Mouse (Mus musculus): ENCODE data around the gene Pax5. TPM values are rescaled to one million over a fixed set of nuclear protein-coding genes. Genes with fewer than 3 reads are reported as not detected.

Pax5 gene
- total RNA-seq, 2 experiments from 2014 or later = 1.0 to 1.8 TPM

- no peak for DNase-seq
- intact Hi-C loops (cut with DNase I) = no loop called here
Measured at GRCm38 (mm10) chr4:44502196-44502867, 208.0 kb downstream of the Pax5 start.

GRCm38 (mm10) chr4:44498156-44498555 lies 212.1 kb downstream of the Pax5 start:
- no peak for DNase-seq
- intact Hi-C loops (cut with DNase I) = no loop called here

GRCm38 (mm10) chr4:44495836-44496235 lies 214.5 kb downstream of the Pax5 start:
- no peak for DNase-seq
- intact Hi-C loops (cut with DNase I) = no loop called here

GRCm38 (mm10) chr4:44493756-44494155 lies 216.5 kb downstream of the Pax5 start:
- intact Hi-C loops (cut with DNase I) = no loop called here
- no peak for DNase-seq

DNA sequence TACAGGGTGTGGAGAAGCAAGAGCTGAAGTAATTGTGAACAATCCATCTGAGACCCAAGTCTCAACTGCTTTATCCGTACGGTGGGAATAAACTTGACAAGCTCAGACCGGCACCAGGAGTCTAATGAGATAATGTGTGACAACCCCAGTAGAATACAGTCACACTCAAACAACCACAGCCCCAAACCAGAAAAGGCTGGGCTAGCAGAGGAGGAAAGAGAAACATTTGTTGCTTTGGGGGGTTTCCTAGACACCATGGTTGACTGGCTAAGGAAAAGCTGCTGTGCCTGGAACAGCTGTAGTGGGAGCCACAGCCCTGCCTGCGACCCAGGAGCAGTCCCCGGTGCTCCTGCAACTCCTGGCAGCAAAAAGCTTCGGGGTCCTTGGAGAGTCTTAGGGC lies 219.4 kb downstream of the Pax5 start:
- no peak for DNase-seq
- intact Hi-C loops (cut with DNase I) = no loop called here

DNA sequence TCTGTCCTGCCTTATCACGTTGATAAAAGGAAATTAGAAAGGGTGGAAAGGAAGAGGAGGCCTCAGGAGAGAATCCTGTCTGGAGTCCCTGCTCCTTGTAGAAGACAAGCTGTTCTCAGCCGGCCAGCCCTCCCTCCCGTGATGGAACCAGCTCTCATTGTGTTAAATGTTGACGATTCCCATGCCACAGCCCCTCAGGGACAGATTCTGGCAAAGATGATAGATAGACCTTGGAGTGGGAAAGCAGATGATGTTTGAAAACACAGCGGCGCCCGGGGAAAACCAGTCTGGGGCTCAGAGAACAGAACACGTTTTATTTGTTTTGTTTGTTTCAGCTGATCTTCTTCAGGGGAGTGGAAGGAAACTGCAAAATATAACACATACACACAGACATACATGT lies 221.6 kb downstream of the Pax5 start:
- intact Hi-C loops (cut with DNase I) = no loop called here
- DNase-seq = peak; percentile 28

- DNase-seq = peak; percentile 40
- intact Hi-C loops (cut with DNase I) = no loop called here
Measured at GRCm38 (mm10) chr4:44488219-44488618, 222.1 kb downstream of the Pax5 start.

DNA sequence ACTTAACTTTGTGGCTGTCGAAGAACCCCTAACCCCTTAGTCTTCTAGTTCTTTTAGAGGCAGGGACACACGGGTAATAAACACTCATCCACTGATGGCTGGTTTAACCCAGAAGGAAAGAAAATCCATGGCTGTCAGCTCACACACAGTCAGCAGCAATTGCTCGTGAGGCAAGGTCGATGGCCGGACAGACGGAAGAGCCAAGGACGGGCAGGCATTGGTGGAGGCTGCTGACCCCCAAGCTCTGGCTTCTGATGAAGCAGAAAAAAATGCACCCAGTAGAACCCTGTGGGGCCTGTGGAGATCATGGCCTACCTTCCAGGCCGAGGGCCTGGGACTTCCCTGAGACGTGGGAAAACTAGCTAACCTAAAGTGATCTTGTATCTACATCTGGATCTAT lies 227.4 kb downstream of the Pax5 start:
- intact Hi-C loops (cut with DNase I) = no loop called here
- DNase-seq = no peak

- intact Hi-C loops (cut with DNase I) = no loop called here
- no peak for DNase-seq
Measured at GRCm38 (mm10) chr4:44479755-44480154, 230.5 kb downstream of the Pax5 start.

Small RNA genes within 50 kb of the gene (microRNA-seq; reads per million reads assigned to microRNA genes)
- not detected for gene Mir5120

Other genes starting within 250 kb of the Pax5 start
- 10 to 100 TPM; 68.9 to 70.7 TPM for gene Zcchc7, start 45.4 kb upstream of the Pax5 start, total RNA-seq (2021)